Mouse (Mus musculus): ENCODE measurements around the gene Usp18.

Usp18 gene

DNA sequence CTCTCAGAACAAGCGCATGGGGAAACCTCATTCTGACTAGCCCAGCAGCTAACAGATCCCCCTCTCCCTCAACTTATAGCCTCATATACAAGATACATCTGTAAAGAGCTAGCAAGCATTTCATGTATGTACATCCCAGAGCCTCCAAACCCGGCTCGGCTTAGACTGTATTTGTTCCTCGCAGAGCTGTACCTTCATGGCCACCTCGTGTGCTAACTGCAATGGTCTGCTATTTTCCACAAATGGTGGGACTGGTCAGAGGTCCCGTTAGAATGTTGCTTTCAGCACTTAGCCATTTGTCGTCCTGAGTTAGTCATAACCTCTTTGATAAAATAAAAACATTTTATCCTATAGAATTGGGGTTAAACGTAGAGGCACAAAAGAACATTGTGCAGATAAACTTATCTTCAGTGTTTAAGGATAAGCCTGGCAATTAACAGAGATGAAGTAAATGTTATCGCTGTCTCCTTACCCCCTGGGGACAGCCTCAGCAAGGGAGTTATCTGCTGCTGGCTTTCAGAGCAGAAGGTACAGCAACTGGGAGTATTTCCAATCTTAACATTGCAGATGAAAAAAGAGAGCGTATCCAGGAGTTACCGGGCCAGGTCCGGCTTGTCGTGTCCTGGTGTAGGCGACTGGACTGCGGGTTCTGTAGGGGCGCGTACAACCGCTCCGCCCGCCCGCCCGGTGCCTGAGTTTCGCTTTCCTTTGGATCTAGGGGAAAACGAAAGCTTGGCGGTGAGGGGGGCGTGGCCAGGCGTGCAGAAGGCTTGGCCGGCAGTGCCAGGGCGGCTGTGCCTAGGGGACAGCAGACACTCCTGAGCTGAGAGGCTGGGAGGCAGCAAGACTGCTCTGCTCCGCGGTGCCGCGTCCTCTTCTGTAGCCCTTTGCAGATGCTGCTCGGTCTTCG is at the start of gene Usp18:
Gene Usp18 (plus strand): TSS at position 780 of the 910 bp plus-strand sequence.
- DNase-seq, result peak; percentile 89 to 90

- no peak for DNase-seq
Observed at GRCm38 (mm10) chr6:121197807-121198365, 47.8 kb upstream of the Usp18 start.

DNA sequence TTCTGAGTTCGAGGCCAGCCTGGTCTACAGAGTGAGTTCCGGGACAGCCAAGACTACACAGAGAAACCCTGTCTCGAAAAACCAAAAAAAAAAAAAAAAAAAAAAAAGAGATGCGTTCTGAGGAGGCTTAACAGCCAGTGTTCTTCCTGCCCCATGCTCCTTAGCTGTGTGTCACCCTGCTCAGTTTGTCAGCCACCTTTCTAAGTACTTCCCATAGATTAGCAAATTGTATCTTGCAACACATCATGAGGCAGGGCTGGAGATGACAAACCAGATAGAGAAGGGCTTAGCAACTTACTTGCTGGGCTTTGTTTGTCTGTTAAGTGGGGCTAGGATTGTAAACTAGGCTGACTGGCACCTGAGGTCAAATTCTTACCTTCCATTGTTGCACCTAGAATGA is 45.2 kb upstream of the Usp18 start:
- no peak for DNase-seq

- no peak for DNase-seq
Observed at GRCm38 (mm10) chr6:121202026-121202425, 43.7 kb upstream of the Usp18 start.

DNA sequence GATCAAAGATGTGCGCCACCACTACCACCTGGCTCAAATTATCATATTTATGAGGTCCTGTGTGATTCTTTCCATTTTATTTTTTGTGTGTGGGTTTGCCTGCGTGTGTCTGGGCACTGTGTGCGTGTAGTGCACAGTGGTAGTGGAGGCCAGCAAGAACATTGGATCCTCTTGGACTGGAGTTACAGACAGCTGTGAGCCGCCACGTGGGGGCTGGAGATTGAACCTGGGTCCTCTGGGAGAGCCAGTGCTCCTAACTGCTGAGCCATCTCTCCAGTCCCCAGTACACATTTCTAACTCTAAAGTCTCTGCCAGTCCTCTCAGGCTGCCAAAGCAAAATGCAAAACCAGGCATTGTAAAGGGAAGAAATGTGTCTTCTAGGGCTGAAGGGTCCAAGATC is 39.2 kb upstream of the Usp18 start:
- no peak for DNase-seq

- DNase-seq, result no peak
Observed at GRCm38 (mm10) chr6:121209584-121209983, 36.1 kb upstream of the Usp18 start.

- DNase-seq, result peak; percentile 56 to 67
Observed at GRCm38 (mm10) chr6:121210149-121210925, 35.4 kb upstream of the Usp18 start, which contains the start of gene Tuba8. Tuba8 (plus strand) TSS chr6:121210696.

- DNase-seq, result no peak
Observed at GRCm38 (mm10) chr6:121210926-121211289, 34.8 kb upstream of the Usp18 start.

GRCm38 (mm10) chr6:121211743-121212142 is 34.0 kb upstream of the Usp18 start:
- no peak for DNase-seq

DNA sequence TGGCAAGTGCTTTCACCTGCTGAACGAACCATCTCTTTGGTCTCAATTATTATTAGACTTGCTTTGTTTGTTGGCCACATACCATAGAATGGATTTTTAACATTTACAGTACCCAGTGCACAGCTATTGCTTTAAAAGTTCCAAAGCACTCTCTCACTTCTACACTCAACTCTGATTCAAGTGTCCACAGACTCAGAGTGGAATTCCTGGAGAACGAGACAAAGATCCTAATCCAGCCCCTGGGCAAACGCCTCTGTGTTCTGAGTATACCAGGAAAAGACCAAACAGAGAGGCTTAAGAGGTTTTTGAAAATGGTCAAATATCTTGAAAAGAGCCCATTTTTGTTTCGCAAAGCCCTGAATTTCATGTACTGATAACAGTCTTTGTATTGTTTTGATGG is 32.7 kb upstream of the Usp18 start:
- DNase-seq, result no peak

GRCm38 (mm10) chr6:121214221-121214620 is 31.5 kb upstream of the Usp18 start:
- DNase-seq, result no peak

- DNase-seq, result no peak
Observed at GRCm38 (mm10) chr6:121214667-121215330, 30.9 kb upstream of the Usp18 start.

DNA sequence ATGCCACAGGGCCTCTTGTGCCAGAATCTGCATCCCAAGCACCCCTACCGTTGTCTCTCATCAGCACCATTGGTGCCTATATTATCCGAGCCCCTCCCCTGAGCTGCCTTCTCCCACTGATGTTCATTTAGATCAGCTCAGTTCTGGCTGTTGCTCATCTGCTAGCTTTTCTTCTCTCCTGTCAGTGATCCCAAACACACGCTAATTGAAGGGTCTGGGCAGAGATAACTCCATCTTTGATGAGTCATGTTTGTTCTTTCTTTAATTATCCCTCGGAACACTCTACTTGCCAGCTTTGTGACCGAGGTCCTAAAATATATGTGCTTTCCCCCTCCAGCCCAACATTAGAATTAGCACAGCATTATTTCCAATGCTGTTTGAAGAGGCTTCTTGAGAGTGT is 30.4 kb upstream of the Usp18 start:
- DNase-seq, result no peak

- DNase-seq, result no peak
Observed at GRCm38 (mm10) chr6:121215896-121216295, 29.8 kb upstream of the Usp18 start.

DNA sequence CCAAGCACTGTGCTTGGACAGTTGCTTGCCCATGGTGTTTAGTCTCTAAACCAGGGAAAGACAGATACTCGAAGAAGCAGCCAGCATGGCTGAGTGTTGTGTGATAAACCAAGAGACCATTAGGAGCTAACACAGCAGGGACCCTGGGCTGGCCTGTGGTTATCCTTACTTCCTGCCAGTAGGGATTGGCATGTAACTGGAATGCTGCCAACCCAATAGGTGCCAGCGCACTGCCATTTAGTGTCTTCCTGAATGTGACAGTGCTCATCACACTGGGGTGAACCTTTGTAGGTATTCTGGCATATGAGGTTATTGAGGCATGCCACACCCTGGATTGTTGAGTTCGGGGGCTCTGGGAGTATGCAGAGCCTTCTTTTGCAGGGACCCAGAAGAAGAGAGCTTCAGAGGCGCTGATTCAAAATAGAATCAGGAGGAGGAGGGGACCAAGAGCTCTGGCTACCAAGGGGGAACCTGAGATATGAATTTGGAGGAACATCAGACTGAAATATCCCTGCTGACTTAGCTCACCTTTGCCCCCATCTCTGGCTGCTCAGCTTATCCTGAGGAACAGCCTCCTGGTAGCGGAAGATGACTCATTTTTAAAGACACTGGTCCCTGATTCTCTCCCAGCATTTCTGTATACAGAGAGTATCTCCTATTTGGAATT is 29.0 kb upstream of the Usp18 start:
- no peak for DNase-seq

- peak; percentile 45 to 49 for DNase-seq
Observed at GRCm38 (mm10) chr6:121218002-121218401, 27.7 kb upstream of the Usp18 start.

- DNase-seq, result no peak
Observed at GRCm38 (mm10) chr6:121219406-121219805, 26.3 kb upstream of the Usp18 start.

DNA sequence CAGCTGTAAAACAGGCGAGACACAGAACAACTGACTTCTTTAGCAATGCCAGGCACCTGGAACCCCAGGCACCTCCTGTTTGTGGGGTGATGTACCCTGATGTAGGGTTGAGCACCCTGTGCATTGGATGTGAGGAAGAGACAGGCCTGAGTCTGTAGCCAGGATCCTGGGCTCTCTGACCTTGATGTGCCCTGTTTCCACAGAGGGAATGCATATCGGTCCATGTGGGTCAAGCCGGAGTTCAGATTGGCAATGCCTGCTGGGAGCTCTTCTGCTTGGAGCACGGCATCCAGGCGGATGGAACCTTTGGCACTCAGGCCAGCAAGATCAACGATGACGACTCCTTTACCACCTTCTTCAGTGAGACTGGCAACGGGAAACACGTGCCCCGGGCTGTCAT is 25.5 kb upstream of the Usp18 start:
- no peak for DNase-seq

DNA sequence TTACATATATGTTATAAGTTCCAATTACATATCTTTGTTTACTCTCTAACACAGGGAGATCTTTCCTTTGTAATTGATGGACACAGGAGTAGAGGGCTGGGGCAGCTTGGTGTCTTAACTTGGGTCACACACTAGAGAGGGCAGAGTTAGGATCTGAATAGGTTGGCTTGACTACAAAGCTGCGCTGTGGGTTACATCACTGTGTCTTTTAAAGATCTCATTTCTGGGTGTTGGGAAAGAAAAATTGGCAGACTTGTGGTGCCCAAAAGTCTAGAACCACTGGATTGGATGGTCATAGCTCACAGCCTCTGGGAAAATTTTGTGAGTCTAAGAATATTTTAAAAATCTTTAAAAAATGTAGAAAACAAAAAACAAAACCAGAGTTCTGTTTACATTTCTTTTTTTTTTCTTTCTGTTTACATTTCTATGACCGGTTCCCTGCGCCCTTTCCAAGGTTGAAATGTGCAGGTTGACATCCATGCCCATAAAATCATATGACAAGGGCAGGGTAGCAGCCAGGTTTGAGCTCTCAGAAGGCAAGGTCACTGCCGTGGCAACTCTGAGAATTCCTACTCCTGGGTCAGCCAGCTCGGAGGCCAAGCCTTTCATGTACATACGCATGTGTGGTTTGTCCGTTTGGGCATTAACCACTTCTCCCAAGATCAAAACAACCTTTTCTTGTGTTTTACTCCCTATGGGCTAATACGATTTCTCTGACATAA is 23.7 kb upstream of the Usp18 start:
- no peak for DNase-seq

DNA sequence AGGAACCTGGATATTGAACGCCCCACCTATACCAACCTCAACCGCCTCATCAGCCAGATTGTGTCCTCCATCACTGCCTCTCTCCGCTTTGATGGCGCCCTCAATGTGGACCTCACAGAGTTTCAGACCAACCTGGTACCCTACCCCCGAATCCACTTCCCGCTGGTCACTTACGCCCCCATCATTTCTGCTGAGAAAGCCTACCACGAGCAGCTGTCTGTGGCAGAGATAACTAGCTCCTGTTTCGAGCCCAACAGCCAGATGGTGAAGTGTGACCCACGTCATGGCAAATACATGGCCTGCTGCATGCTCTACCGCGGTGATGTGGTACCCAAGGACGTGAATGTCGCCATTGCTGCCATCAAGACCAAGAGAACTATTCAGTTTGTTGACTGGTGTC is 22.7 kb upstream of the Usp18 start:
- no peak for DNase-seq

DNA sequence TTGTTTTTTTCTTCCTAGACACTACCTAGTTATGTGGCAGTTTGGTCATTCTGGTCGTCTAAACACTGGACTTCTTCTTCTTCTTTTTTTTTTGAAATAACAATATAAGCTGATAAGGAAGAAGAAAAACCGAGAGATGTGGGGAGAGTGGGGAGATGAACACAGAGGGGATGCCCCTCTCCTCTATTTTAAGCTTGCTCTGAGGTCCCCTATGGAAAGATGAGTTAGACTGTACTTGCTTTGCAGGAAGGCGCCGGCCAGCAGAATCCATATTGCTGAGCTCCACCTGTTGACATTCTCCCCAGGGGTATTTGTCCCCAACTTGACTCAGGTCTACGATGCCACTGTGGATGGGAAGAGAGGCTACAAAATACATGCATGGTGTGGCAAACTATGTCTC is 21.6 kb upstream of the Usp18 start:
- DNase-seq, result no peak

- DNase-seq, result no peak
Observed at GRCm38 (mm10) chr6:121224993-121225392, 20.7 kb upstream of the Usp18 start.

All from thymus, postnatal 36 days (tissue).